8 mouse cellular contexts compared by ENCODE assay signal in the genomic region with DNA sequence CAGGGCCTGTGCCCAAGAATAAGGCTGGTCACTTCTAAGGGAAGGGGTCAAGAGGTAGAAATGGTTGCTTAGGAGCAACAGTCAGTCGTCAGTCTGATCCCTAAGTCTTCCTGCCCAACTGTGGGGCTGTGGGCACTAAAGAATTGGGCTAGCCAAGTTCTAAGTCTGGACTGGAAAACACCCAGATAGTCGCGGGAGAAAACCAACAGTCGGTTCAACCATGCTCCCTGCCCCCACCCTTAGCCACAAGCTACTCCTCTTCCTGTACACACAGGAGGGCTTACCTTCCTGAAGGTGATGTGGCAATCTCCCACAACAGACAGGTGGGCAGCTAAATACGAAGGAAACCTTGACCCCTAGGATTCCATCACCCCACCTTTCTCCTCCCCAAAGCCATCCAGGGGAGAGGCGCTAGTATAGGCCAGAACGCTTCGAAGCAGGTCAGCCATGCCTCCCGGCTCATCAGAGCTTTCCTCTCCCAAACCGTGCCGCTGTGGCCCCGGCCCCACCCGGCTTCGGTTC. TPM values are rescaled to one million over a fixed set of nuclear protein-coding genes. Genes with fewer than 3 reads are reported as not detected.
DNase-seq lines count a peak whose midpoint lies in the region; ATAC-seq and TF ChIP-seq lines count a peak whose summit lies in the region.

No protein-coding gene starts in this region.

- H3K36me3 ChIP-seq in liver, embryonic 16.5 days (ENCODE audit: control insufficient read depth, insufficient read depth), result no peaks in the 10 kb centered on the region
- no peaks in the 10 kb centered on the region for H3K36me3 ChIP-seq in small intestine, adult 2 months (ENCODE audit: control insufficient read depth, insufficient read depth, low read length)

- no peak for TF ChIP-seq POLR2A in cerebellum, adult 2 months (IDR thresholded peaks at IDR 0.05; ENCODE audit: borderline replicate concordance, insufficient read depth, low read length)
- TF ChIP-seq POLR2A in small intestine, adult 2 months (IDR thresholded peaks at IDR 0.05; ENCODE audit: low read depth, low read length), result no peak

- peak overlapping the region; percentile 59 for H3K9ac ChIP-seq in liver, embryonic 16.5 days (ENCODE audit: low read depth, low read length)

- no peak for TF ChIP-seq CTCF in cerebellum, adult 2 months (IDR thresholded peaks at IDR 0.05; ENCODE audit: borderline replicate concordance, insufficient read depth, low read depth, low read length)
- no peak for TF ChIP-seq CTCF in small intestine, adult 2 months (IDR thresholded peaks at IDR 0.05; ENCODE audit: extremely low read depth, insufficient read length, insufficient replicate concordance, low read depth, low read length)

- intact Hi-C loops in heart, postnatal 25 days (cut with DNase I), result loop anchor here (5.0 kb wide), 1 partner anchor 34 kb away; no protein-coding TSS in a partner anchor
- intact Hi-C loops in heart, postnatal 10 days (cut with DNase I), result no loop called here

- WGBS in cerebellum, adult 2 months, result 1% methylated on average over 14 of the region's 14 CpGs
- 2% methylated on average over 14 of the region's 14 CpGs for WGBS in liver, embryonic 16.5 days (ENCODE audit: insufficient replicate concordance)
- 13% methylated on average over 14 of the region's 14 CpGs for WGBS in small intestine, adult 2 months

- H3K4me2 ChIP-seq in liver, embryonic 16.5 days (ENCODE audit: low read depth, low read length), result peak overlapping the region; percentile 79

- peaks cover 24% of the 10 kb centered on the region for H3K4me1 ChIP-seq in cerebellum, adult 2 months (ENCODE audit: control insufficient read depth, insufficient read depth, low read length)
- peaks cover 10% of the 10 kb centered on the region for H3K4me1 ChIP-seq in liver, embryonic 16.5 days (ENCODE audit: control insufficient read depth, low read depth, low read length)
- peaks cover 6% of the 10 kb centered on the region; the same call in 1 of the 2 replicates for H3K4me1 ChIP-seq in small intestine, adult 2 months (ENCODE audit: control insufficient read depth, insufficient read depth, insufficient read length, low read length)

- H3K27ac ChIP-seq in cerebellum, adult 2 months (ENCODE audit: insufficient read depth, low read length), result peak overlapping the region; percentile 90
- peak overlapping the region; percentile 26; the same call in 1 of the 2 replicates for H3K27ac ChIP-seq in liver, embryonic 16.5 days (ENCODE audit: low read length)
- peak overlapping the region; percentile 47 for H3K27ac ChIP-seq in small intestine, adult 2 months (ENCODE audit: insufficient read depth, low read depth, low read length)

- no peaks in the 10 kb centered on the region for H3K9me3 ChIP-seq in liver, embryonic 16.5 days (replicated peaks; ENCODE audit: control insufficient read depth, low read length)

- H3K27me3 ChIP-seq in cerebellum, adult 2 months (ENCODE audit: control insufficient read depth, insufficient read depth, low read length), result no peaks in the 10 kb centered on the region
- peaks cover 13% of the 10 kb centered on the region for H3K27me3 ChIP-seq in liver, embryonic 16.5 days (ENCODE audit: control insufficient read depth, insufficient read depth, low read depth, low read length)
- peaks cover 15% of the 10 kb centered on the region for H3K27me3 ChIP-seq in small intestine, adult 2 months (ENCODE audit: control insufficient read depth, insufficient read depth, low read length)

- H3K4me3 ChIP-seq in cerebellum, adult 2 months (replicated peaks; ENCODE audit: insufficient read depth, low read depth, low read length), result peak overlapping the region; percentile 95
- H3K4me3 ChIP-seq in liver, embryonic 16.5 days (ENCODE audit: low read depth, low read length), result peak overlapping the region; percentile 68
- H3K4me3 ChIP-seq in small intestine, adult 2 months (ENCODE audit: low read depth, low read length), result peak overlapping the region; percentile 80

- peak; percentile 22 to 25 for DNase-seq in heart, adult 18-20 months
- DNase-seq in heart, postnatal 25 days (ENCODE audit: low spot score), result no peak
- DNase-seq in B cell, adult 2 months, result peak; percentile 63 to 64
- peak; percentile 68 to 71 for DNase-seq in cerebellum, adult 2 months
- DNase-seq in heart, postnatal 10 days, result peak; percentile 16 to 17
- DNase-seq in gastrocnemius, adult 18-20 months (ENCODE audit: low spot score), result no peak

- no peak for ATAC-seq in liver, embryonic 16.5 days (ENCODE audit: low read depth)

RNA-seq across cellular contexts. Expression of a gene that starts 1.4 kb away (rescaled TPM):
- total RNA-seq in heart, adult 18-20 months (2021), result 10 to 100 TPM; 52.3 to 58.6 TPM
- total RNA-seq in heart, postnatal 25 days (2021), result 10 to 100 TPM; 54.1 to 55.3 TPM
- 200 and 203 TPM in 2 replicates for polyA plus RNA-seq in cerebellum, adult 2 months (2012; rRNA removed)
- 10 to 100 TPM; 29.5 to 35.3 TPM for total RNA-seq in heart, postnatal 10 days (2021)
- polyA plus RNA-seq in liver, embryonic 16.5 days (2015; fragmentation: Nextera tagmentation; extraction: Ambion mirVana), result 4.6 and 5.7 TPM in 2 replicates
- 3.3 and 3.8 TPM in 2 replicates for polyA plus RNA-seq in small intestine, adult 2 months (2012; rRNA removed)
- 10 to 100 TPM; 12.4 to 14.0 TPM for total RNA-seq in gastrocnemius, adult 18-20 months (2021)

Comparison
In these comparisons a context has a peak if more than half of its experiments do, and no peak if none do; other contexts are left out.
1. DNase-seq: peak in heart, adult 18-20 months (2 of 2), B cell, adult 2 months (2 of 2), cerebellum, adult 2 months (2 of 2) and heart, postnatal 10 days (2 of 2); none in heart, postnatal 25 days (single experiment) and gastrocnemius, adult 18-20 months (single experiment).
2. H3K27ac ChIP-seq: peak in every context shown above with its lines; median percentile 90 in cerebellum, adult 2 months; 47 in small intestine, adult 2 months; 26 in liver, embryonic 16.5 days.
3. Peak in every context shown above with its lines, with median percentiles within 50 percentile points of each other: H3K4me3 ChIP-seq.